Mouse (Mus musculus) kidney, postnatal 36 days (tissue): ENCODE results near the gene Nudt16l1.

Experiments used
- DNase-seq, 2 experiments: peaks; one replicate each; pipeline ENCODE4 v3.0.0; 2021 to 2022; ENCODE audit warnings: mixed read lengths in 2 of 2

The Nudt16l1 gene

GRCm38 (mm10) chr16:4913783-4914735 is 24.5 kb upstream of the Nudt16l1 start:
- DNase-seq: peak; percentile 88 to 94

GRCm38 (mm10) chr16:4915931-4916330 is 22.6 kb upstream of the Nudt16l1 start:
- DNase-seq: no peak

- no peak for DNase-seq
Measured at GRCm38 (mm10) chr16:4916608-4917007, 22.0 kb upstream of the Nudt16l1 start.

- no peak for DNase-seq
Measured at GRCm38 (mm10) chr16:4920556-4920955, 18.0 kb upstream of the Nudt16l1 start.

GRCm38 (mm10) chr16:4922481-4922880 is 16.1 kb upstream of the Nudt16l1 start:
- no peak for DNase-seq

- no peak for DNase-seq
Measured at GRCm38 (mm10) chr16:4923996-4924395, 14.6 kb upstream of the Nudt16l1 start.

GRCm38 (mm10) chr16:4927967-4928366 is 10.6 kb upstream of the Nudt16l1 start:
- no peak for DNase-seq

- no peak for DNase-seq
Measured at GRCm38 (mm10) chr16:4928474-4928873, 10.1 kb upstream of the Nudt16l1 start.

- DNase-seq: peak; percentile 90 to 92
Measured at GRCm38 (mm10) chr16:4932429-4932828, 6.1 kb upstream of the Nudt16l1 start.

- no peak for DNase-seq
Measured at GRCm38 (mm10) chr16:4935430-4935829, 3.1 kb upstream of the Nudt16l1 start.

- DNase-seq: no peak
Measured at GRCm38 (mm10) chr16:4935931-4936703, 2.4 kb upstream of the Nudt16l1 start.

- DNase-seq: peak; percentile 54 to 58
Measured at GRCm38 (mm10) chr16:4937351-4938190, 990 bp upstream of the Nudt16l1 start.

- peak; percentile 98 to 99 for DNase-seq
Measured at GRCm38 (mm10) chr16:4938989-4939388, 428 bp downstream of the Nudt16l1 start.

GRCm38 (mm10) chr16:4939412-4939811 is 851 bp downstream of the Nudt16l1 start:
- DNase-seq: peak; percentile 59 to 77

GRCm38 (mm10) chr16:4940311-4940850 is 1.8 kb downstream of the Nudt16l1 start:
- no peak for DNase-seq

GRCm38 (mm10) chr16:4941016-4941415 is 2.5 kb downstream of the Nudt16l1 start:
- DNase-seq: no peak

- no peak for DNase-seq
Measured at GRCm38 (mm10) chr16:4942868-4943267, 4.3 kb downstream of the Nudt16l1 start.

GRCm38 (mm10) chr16:4943431-4943830 is 4.9 kb downstream of the Nudt16l1 start:
- DNase-seq: no peak

GRCm38 (mm10) chr16:4945415-4945814 is 6.9 kb downstream of the Nudt16l1 start:
- DNase-seq: no peak

- DNase-seq: peak; percentile 59 to 69
Measured at GRCm38 (mm10) chr16:4946155-4946554, 7.6 kb downstream of the Nudt16l1 start.

- no peak for DNase-seq
Measured at GRCm38 (mm10) chr16:4947378-4947777, 8.8 kb downstream of the Nudt16l1 start.

GRCm38 (mm10) chr16:4956609-4957008 is 18.0 kb downstream of the Nudt16l1 start:
- no peak for DNase-seq
